Mouse (Mus musculus): ENCODE data around the gene Vamp2.

DNA sequence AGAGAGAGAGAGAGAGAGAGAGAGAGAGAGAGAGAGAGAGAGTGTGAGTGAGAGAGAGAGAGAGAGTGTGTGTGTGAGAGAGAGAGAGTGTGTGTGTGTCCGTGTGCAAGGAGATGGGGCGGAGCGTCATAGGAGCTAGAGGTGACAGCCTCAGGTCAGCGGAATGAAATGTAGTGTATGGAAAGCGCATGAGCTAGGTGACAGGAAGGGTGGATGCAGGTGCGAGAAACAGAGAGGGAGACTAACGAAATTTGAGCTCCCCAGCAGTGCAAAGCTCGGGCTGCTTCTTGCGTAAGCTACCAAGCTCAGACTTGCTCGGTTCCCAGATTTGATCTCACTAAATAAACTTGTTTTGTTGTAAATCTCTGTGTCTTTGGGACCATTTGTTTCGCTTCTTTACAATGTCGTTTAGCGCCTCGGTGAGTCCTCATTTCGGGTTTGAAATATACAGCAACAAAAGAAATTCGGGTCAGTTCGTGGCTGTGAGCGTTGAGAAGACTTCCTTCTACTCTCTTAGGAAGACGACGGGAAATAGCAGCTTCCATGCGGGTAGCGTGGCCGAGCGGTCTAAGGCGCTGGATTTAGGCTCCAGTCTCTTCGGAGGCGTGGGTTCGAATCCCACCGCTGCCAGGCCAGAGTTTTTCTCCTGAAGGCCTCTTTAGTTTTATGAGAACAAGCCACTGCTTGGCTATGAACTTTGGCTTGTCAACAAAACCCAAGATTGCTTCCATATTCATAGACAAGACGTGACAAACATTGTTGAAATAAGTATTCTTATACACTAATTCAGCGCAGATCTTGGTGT lies 35.6 kb downstream of the Vamp2 start:
- TF ChIP-seq EP300 (IDR thresholded peaks at IDR 0.05) (no peak), CTCF (IDR thresholded peaks at IDR 0.05) (no peak)
